Mouse (Mus musculus) T-cell, adult 2 months (primary cell): ENCODE results near the gene Cisd3.
A peak's percentile ranks its signal among the peaks of the same experiment; 100 is the strongest.
"Not testable (repeated sequence)": the region's sequence is repeated elsewhere in the genome, so short reads cannot be mapped to it uniquely, and the experiment has no call there.

Source experiments
- DNase-seq: peaks from one replicate; pipeline ENCODE4 v3.0.0; 2022; ENCODE audit warnings: low spot score

The Cisd3 gene

DNA sequence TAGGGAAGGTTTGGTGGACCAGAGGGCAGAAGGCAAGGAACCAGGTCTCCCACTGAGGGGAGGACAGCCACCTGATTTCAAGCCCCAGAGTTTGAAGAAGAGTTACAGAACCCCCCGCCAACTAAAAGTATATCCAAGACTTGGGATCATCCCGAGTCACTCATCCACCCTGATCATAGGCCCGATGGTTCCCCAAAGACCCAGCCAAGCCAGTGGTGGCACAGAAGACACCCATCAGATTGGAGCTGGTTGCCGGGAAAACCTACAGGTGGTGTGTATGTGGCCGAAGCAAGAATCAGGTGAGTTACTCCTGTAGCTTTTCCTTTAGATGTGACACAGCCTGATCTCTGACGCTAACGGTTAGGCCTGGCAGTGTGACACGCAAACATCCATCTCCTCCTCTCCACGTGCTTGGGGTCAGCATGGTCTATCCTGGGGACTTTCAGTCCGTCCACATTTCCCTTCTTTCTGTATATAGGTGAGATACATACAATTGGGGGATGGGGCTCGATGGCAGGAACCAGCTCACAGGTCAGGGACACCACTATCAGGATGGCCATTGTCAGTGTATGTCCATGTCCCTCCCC, 789 bp downstream of the Cisd3 start:
- no peak for DNase-seq

DNA sequence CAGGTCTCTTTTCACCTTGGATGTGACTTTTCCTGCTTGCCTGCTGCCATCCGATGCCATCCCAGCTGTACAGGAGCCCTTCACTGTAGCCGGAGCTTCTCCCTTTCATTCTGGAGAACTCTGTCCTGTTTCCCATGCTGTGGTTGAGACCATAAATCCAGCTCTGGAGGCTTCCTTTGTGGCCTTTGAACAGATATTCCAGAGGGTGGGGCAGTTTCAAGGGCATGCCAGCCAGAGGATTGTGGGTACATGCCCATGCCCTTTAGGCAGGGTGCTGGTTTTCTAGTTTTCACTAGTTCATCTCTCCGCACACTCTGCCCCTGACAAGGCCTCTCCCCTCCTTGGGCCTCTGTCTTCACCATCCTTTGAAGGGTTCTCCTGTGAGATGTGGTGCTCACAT, 1.4 kb downstream of the Cisd3 start:
- no peak for DNase-seq

DNA sequence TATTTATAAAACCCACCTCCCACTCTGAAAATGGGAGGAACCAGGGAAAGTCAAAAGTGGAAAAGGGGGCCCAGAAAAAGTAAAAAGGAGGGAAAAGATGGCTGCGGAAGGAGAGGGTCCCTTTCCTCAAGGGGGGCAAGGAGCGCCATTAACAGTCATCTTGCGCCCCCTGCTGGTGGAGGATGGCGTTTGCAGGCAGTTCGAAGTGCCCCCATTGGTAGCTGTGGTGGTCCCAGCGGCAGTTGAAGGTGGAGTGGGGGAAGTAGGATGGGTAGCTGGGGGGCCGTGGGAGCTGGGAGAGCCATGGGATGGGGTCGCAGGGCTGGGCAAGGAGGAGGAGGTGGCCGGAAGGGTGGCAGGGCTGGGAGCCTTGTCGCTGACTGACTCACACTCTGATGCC, 4.2 kb downstream of the Cisd3 start:
- DNase-seq: peak; percentile 66

DNA sequence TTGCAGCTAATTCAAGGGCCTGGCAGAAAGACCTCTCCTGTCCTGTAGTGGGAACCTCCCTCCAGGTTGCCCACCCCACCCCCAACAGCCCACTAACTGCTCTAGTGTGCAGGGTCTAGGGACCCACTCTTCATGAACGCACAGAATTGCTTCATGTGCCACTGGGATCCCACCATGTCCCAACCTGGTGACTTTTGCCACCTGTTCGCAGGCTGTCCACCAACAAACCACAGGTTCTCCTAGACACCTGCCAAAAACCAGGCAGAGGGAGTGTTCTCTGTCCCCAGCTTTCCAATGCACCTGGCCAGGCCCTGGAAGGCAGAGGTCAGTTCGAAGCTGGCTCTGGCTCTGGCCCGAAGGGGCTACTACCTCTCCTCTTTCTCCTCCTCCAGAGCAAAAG, 8.8 kb downstream of the Cisd3 start:
- DNase-seq: no peak

DNA sequence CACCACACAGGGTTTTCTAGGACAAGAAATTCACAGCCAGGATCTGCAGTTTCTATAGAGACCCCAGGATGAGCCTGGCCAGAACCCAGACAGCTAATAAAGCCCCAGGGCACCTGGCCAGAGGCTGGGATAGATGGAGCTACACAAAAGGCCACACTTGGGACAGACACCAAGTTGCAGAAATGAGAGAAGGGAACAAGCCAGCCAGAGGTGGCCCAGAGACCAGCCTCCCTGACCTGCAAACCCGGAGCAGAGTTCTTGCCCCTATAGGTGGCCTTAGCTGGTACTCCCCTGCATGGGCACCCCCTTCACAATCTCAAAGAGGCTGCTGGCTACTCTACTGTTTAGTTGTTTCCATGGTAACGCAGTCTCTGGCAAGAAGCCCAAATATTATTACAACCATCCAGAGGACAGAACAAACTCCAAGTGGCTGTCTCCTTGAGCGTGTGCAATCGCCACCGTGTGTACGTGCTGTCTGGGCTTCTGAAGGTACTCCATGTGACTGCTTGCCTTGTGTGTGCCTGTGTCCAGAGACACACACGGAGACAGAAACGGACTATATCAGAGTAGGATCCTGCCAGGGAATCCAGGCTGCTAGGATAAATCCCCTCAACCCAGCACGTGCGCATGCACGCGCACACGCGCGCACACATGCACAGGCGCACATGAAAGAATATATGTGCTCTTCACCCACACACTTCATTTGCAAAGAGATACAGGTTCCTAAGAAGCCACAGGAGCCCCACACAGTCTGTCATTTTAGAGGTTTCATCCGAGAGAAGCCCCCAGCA, 9.5 kb downstream of the Cisd3 start:
- no peak for DNase-seq

DNA sequence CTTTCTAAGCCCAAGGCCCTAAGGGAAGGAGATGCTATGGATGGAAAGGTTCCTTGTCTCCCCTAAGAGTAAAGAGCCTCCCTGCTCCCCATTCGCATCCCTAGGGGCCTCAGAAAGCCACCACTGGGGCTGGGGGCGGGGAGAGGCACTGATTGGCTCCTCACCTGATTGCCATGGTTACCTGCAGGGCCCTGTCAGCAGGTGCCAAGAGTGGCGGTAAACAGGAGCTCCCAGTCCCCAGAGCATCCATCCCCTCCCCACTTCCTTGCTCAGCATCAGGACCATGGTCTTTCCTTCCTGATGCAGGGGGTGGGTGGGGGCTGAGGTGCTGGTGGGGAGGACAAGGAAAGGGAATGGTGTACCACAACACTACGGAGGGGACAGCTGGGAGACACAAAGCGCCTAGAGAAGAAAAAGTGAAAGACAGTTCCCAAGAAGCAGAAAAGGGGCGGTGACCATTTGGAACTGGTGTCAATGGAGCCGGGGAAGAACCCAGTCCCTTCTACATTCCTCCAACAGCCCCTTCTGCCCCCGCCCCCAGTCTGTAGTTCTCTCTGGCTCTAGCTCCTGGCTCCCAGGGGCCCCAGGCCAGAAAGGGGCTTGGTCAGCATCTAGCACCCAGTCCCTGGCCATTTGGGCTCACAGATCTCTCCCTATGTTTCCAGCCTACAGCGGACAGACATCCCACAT, 10.2 kb downstream of the Cisd3 start:
- no peak for DNase-seq

DNA sequence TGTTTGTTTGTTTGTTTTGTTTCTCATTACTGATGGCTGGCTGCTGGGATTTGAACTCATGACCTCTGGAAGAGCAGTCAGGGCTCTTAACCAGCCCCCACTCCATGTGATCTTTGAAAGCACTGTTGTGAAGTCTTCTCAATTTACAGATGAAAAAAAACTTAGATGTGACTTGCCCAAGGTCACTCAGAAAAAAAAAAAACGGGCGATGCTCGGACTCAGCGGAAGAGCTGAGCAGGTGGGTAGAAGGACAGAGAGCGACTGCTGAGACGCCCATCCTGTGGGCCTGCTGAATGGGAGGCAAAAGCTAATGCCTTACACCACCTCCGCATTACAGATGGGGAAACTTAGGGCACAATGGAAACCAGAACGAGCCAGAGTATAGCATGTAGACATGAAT, 11.0 kb downstream of the Cisd3 start:
- DNase-seq: no peak

DNA sequence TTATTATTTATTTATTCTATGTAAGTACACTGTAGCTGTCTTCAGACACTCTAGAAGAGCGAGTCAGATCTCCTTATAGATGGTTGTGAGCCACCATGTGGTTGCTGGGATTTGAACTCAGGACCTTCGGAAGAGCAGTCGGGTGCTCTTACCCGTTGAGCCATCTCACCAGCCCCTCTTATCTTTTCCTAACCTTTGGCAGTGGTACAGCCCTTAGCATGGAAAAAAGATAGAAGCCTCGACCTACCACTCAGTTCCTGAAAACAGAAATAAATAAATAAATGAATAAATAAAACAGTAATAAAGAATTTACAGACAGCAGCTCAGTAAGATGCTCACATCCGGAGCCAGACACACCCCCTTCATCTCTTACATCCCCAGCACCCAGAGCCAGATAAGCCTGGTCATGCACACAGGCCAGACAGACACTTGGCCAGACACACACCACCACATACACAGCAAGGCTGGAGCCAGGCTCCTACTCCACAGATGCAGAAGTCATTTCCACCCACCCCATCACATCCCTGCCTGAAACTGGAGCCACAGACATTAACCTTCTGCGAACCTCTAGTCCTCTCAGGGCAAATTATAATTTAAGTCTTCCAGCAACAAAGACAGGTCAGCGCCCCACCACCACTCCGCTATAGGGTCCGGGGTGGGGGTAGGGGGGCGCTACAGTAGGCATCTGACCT, 11.7 kb downstream of the Cisd3 start:
- DNase-seq: no peak

DNA sequence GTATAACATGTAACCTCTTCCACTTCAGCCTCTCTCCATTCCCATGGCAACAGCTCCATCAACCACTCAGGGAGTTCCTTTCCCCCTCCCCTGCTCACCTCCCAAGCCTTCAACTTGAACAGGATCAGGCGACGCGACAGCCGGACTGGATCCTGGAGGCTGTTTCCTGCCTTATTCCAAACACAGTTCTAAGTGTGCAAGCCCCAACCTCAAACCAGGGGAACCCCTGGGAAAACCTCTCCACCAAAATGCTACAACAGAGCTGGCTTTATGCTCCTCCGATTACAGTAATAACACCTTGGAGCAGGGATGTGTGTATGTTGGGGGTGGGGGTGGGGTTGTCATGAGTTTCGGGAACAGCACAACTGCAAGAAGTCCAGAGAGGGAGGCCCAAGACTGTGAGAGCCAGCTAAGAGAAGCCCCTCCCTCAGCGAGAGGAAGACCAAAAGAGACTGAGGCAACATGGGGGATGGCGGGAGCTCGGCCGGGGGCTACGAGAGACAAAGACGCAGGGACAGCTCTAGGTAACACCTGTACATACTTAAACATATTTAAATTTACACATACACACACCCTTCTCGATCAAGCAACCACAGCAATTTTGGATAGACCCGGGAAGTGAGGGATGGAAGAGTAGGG, 12.4 kb downstream of the Cisd3 start:
- DNase-seq: no peak

DNA sequence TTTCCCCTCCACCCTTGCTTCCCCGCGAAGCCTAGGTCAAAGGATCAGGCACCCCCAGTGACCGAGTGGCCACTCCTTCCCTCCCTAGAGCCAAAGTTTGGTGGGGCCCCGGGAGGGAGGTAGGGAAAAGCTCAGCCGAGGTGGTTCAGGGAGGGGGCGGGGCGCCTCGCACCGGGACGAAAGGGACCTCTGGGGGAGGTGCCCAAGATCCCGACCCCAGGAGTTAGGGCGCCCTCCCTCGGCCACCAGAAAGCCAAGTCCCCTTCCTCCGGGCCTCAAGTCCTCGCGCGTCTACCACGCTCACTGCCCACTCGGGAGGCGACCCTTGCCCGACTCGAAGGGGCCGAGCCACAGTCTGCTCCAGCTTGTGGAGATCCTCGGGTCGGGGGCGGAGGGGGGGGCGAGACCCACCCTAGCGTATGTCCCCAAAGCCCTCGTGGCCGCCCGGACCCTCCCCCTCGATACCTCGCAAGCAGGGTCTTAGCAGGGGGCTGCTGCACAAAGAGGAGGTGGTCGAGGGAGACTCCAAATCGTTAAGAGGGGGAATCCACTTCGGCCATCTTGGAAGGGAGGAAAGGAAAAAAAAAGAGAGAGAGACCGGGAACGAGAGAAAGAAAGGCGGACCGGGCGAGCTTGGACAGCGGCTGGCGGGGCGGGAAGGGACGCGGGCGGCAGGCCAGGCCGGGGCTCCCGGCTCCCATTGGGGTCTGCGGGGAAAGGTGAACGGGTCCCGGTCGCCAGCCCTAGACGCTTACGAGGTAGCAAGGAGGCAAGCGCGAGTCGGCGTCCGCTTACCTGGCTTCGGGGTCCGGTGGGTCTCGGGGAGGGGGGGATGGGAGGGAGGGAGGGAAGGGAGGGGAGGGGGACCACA, 13.3 kb downstream of the Cisd3 start:
- DNase-seq: no peak

DNA sequence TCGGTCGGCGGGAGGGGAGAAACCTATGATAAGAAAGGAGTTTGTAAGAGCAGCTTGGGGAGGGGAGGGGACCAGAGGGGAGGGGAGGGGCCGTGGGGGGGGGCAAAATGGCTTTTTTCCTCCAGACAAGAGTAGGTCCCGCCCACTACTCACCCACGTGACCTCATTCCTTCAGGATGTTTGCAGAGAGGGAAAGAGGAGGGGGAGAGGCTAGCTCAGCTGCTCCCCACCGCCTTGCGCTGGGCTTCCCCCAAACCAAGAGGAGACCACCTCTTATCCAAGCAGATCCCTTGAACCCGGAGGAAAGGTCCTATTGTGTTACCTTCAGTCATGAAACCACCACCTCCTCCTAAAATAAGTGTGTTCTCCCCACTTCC, 14.0 kb downstream of the Cisd3 start:
- no peak for DNase-seq

DNA sequence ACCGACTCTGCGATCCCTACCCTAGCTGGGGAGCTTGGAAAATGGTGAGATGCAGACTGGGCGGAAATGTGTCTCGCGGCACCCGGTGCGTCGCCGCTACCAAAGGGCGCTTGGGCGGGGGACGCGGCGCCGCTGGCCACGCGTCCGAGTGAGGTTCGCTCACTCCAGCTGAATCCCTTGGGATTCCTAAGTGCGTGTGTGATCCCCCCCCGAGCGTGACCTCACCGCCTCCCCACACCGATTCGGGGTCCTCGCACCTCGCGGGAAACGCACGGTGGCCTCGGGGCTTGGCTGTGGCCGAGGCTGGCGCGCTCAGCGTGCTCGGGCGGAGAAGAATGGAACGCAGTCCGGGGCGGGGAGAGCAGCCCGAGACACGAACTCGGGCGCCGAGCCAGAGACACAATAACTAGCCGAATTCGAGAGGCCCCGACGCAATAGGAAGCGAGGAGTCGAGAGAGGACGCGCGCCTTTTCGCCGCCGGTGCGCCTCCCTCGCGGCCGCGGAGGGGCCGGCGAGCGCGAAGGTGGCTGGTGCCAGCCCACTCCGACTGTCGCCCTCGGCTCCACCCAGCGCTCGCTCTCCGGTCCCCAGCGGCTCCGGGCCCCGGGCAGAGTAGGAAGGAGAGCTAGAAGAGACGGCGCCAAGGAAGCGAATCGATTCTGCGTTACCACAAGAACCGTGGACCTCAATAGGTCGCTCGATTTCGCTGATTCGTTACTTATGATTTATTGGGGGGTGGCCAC, 14.5 kb downstream of the Cisd3 start, which contains the start of gene Pcgf2:
Gene Pcgf2 (minus strand): TSS at position 495 of the 743 bp plus-strand sequence.
- peak; percentile 55 for DNase-seq

DNA sequence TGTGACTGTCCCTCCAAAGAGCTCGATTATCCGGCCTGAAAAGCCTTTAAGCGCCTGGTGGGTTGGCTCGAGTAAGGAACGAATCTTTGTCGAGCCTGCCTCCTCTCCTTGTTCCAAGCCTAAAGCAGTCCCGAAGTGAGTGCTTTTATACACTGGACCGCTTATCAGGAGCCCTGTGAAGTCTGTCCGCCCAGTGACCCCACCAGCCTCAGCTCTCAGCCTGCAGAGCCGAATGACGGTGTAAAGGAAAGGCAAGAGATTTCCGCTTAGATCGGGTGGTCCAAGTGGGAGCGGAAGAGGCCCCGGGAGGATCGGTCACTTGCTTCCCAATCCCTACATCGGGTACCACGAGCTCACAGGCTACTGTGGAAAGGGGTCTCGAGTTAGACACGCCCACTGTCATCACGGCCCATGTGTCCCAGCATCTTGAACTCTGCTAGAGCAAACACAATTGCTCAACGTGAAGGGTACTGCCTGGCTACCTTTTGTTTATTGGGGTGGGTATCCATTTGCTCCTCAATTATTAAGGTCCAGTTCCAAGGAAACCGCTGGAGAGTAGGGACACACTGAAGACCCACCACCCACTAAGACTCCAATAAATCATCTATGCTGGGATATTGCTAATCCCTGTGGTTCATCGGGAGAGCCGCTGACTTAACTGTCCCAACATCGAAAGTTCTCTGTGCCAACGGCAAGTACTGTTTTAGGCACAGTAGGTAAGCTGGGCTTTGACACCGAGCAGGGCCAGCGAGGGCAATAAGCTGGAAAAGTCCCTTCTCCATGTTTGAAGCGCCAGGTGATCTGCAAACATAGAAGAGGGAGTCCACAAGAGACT, 15.3 kb downstream of the Cisd3 start:
- DNase-seq: no peak

DNA sequence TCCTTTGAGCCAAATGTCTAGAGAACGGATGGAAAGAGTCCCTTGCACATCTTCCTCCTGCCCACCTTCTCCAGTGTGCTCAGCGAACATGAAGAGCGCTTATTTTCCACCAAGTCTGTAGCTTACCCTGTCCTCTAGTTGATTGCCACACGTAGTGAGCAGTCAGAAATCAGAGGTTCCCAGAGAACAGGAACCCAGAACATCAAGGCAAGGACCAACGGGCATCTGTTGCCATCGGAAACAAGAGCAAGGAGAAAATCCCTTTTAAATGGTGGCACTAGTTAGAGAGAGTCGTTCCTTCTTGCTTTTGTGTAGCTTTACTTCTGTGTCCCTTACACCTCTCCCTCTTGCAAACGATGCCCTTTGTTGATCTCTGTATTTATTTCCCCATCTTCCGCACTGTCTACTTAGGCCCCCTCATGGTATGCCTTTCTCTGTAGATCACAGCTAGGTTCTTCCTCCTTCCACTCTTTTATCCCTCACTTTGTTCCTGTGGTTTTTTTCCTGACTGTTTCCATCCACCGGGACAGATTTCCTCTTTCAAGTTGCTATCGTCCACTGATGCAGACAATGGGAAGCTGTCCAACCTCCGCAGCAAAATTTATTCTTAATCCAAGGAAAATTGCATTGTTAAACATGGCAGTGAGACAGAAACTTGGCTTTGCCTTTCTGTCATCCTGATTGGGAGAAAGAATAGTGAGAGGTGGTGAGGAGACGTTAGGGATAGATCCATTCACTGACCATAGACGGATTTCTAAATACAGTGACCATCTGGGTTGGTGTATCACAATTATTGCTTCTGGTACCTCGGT, 16.2 kb downstream of the Cisd3 start:
- DNase-seq: no peak

DNA sequence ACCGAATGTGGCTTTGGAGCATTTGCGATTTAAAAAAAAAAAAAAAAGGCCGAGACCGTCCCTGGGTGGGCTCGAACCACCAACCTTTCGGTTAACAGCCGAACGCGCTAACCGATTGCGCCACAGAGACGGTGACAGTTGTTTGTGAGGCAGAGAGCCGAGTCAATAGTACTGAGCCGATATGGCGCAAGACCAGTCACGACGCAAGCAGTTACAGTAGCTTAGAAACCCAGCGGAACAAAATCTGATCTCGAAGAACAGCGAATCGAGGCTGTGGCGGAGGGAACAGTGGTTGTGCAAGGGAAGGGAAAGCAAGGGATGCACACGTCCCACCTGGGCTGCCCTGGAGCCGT, 16.7 kb downstream of the Cisd3 start:
- DNase-seq: peak; percentile 90

DNA sequence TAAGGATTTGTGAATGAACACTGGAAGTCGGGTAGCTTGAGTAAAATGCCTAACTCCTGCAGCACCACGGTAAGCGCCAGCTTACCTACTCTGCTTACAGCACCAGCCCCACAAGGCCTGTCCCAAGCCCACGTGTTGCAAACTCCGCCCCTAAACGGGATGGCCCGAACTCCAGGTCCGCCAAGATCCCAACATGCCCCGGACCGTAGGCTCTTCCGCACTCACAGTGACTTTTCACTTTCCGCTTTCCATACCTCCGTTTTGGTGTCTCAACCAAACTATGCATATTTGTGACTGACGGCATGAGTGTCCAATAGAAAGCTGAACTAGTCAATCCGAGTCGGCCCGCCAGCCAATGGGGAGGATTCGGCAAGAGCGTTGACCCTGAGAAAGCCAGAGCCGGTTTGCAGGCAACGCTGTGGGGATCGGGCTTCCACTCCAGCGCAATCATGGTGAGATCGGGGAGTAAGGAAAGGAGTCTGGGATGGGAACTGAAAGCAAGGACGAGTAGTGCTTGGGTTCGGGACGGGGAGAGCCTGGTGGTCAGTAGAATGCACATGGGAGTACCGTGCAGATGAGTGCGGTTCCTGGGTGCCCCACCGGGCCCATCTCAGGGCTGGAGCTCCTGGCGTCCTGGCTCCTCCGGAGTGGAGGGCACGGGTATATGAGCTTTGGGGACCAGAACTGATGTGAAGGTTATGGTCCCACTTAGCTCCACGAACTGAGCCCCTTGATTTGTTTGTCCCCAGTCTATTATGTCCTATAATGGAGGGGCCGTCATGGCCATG, 17.6 kb downstream of the Cisd3 start, which contains the start of gene Psmb3:
Gene Psmb3 (plus strand): TSS at position 361 of the 788 bp plus-strand sequence.
- DNase-seq: peak; percentile 95

DNA sequence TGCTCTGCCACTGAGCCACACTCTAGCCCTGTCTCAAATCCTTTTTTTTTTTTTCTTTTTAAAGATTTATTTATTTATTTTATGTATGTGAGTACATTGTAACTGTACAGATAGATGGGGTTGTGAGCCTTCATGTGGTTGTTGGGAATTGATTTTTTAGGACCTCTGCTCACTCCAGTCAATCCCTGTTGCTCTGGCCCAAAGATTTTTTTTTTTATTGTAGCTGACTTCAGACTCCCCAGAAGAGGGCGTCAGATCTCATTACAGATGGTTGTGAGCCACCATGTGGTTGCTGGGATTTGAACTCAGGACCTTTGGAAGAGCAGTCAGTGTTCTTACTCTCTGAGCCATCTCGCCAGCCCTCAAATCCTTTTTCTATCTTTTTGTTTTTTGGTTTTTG, 24.4 kb downstream of the Cisd3 start:
- not testable (repeated sequence) for DNase-seq
